Mouse (Mus musculus) heart, postnatal 25 days (tissue): ENCODE data around the gene Apex1. TPM values are rescaled to one million over a fixed set of nuclear protein-coding genes. Genes with fewer than 3 reads are reported as not detected.
A peak's percentile ranks its signal among the peaks of the same experiment; 100 is the strongest.
"Not testable (repeated sequence)": the region's sequence is repeated elsewhere in the genome, so short reads cannot be mapped to it uniquely, and the experiment has no call there.

ENCODE experiments used
- DNase-seq: peaks from one replicate; pipeline ENCODE4 v3.0.0; 2022; ENCODE audit warnings: low spot score
- intact Hi-C: fragments of 180-260 bp; cut with DNase I; formaldehyde crosslinking; loops from one replicate; pipeline ENCODE4 v1.15.1; 2025
- total RNA-seq, 2 experiments: library from RNA; stranded (reverse); gene quantifications; 2 replicates each; pipeline ENCODE4 v1.2.3; 2021

Apex1 gene
- total RNA-seq, 2 experiments from 2014 or later = 22.6 to 23.2 TPM

- no peak for DNase-seq
- intact Hi-C loops = loop anchor here (5.0 kb wide), 2 partner anchors 118 to 162 kb away; partner anchors contain the start of genes Ccnb1ip1 and Parp2
Measured at GRCm38 (mm10) chr14:50925111-50925920, 548 bp downstream of the Apex1 start.

GRCm38 (mm10) chr14:50927366-50927765 lies 2.6 kb downstream of the Apex1 start:
- intact Hi-C loops = loop anchor here (5.0 kb wide), 2 partner anchors 120 to 160 kb away; partner anchors contain the start of genes Ccnb1ip1 and Parp2
- no peak for DNase-seq

- DNase-seq = no peak
- intact Hi-C loops = loop anchor here (5.0 kb wide), 5 partner anchors 47 to 157 kb away; partner anchors contain the start of genes Ccnb1ip1 and Parp2
Measured at GRCm38 (mm10) chr14:50929951-50930350, 5.2 kb downstream of the Apex1 start.

GRCm38 (mm10) chr14:50930377-50930753 lies 5.6 kb downstream of the Apex1 start:
- intact Hi-C loops = loop anchor here (5.0 kb wide), 3 partner anchors 47 to 132 kb away; no protein-coding TSS in a partner anchor
- DNase-seq = no peak

- intact Hi-C loops = loop anchor here (5.0 kb wide), 3 partner anchors 46 to 131 kb away; no protein-coding TSS in a partner anchor
- DNase-seq = peak; percentile 99
Measured at GRCm38 (mm10) chr14:50930754-50931492, 6.2 kb downstream of the Apex1 start, which contains the start of the genes Pip4p1 and Pnp. TSS of gene Pip4p1 (minus strand) at chr14:50930856. TSS of gene Pnp (plus strand) at chr14:50931082.

GRCm38 (mm10) chr14:50931493-50932020 lies 6.8 kb downstream of the Apex1 start:
- intact Hi-C loops = loop anchor here (5.0 kb wide), 3 partner anchors 46 to 131 kb away; no protein-coding TSS in a partner anchor
- DNase-seq = no peak

GRCm38 (mm10) chr14:50936649-50937048 lies 11.9 kb downstream of the Apex1 start:
- DNase-seq = no peak
- intact Hi-C loops = no loop called here

GRCm38 (mm10) chr14:50938119-50938908 lies 13.5 kb downstream of the Apex1 start:
- no peak for DNase-seq
- intact Hi-C loops = no loop called here

- DNase-seq = no peak
- intact Hi-C loops = no loop called here
Measured at GRCm38 (mm10) chr14:50938940-50939339, 14.2 kb downstream of the Apex1 start.

- intact Hi-C loops = loop anchor here (5.0 kb wide), 1 partner anchor 68 kb away; no protein-coding TSS in a partner anchor
- peak; percentile 94 for DNase-seq
Measured at GRCm38 (mm10) chr14:50943932-50944667, 19.3 kb downstream of the Apex1 start, which contains the start of gene Gm49342. TSS of gene Gm49342 (plus strand) at chr14:50944517.

- intact Hi-C loops = loop anchor here (5.0 kb wide), 1 partner anchor 68 kb away; no protein-coding TSS in a partner anchor
- DNase-seq = not testable (repeated sequence)
Measured at GRCm38 (mm10) chr14:50944668-50945033, 19.9 kb downstream of the Apex1 start.

GRCm38 (mm10) chr14:50945081-50945480 lies 20.3 kb downstream of the Apex1 start:
- DNase-seq, intact Hi-C loops: not testable (repeated sequence)

GRCm38 (mm10) chr14:50945526-50945925 lies 20.8 kb downstream of the Apex1 start:
- DNase-seq, intact Hi-C loops: not testable (repeated sequence)

- DNase-seq = no peak
- intact Hi-C loops = no loop called here
Measured at GRCm38 (mm10) chr14:50955487-50955886, 30.7 kb downstream of the Apex1 start.

- DNase-seq = peak; percentile 29
- intact Hi-C loops = not testable (repeated sequence)
Measured at GRCm38 (mm10) chr14:50955942-50956508, 31.3 kb downstream of the Apex1 start, which contains the start of gene Pnp2. TSS of gene Pnp2 (plus strand) at chr14:50955992.

GRCm38 (mm10) chr14:50956724-50957123 lies 32.0 kb downstream of the Apex1 start:
- DNase-seq, intact Hi-C loops: not testable (repeated sequence)

- DNase-seq, intact Hi-C loops: not testable (repeated sequence)
Measured at GRCm38 (mm10) chr14:50957146-50957545, 32.4 kb downstream of the Apex1 start.
